Mouse (Mus musculus): ENCODE data around the gene Tll1. TPM values are rescaled to one million over a fixed set of nuclear protein-coding genes. Genes with fewer than 3 reads are reported as not detected.
"Not testable (repeated sequence)": the region's sequence is repeated elsewhere in the genome, so short reads cannot be mapped to it uniquely, and the experiment has no call there.

Tll1 gene
- polyA plus RNA-seq, 1 experiment from 2014 or later, result 0.35 TPM

DNA sequence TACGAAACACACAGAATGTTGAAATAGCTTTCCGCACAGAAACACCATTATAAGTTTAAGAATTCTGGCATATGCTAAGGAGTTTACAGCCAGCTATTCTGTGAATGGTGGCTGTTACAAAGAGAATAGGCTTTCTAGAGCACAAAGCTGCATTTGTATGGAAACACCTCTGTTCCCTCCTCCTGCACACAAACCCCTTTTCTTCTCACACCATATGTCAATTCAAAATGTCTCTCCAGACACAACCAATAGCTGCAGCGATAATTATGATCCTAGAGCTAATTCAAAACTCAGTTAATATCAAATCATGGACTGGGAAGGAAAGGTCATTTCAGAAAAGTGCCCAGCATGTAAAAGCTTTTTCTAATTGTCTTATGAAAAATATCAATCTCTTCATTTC lies 157.5 kb downstream of the Tll1 start:
- ATAC-seq, result no peak
- Histone ChIP-seq H3K9me3 (replicated peaks) (no peaks in the 10 kb centered on the region), H3K36me3 (no peaks in the 10 kb centered on the region), H3K4me2 (no peak overlapping the region), H3K9ac (no peak overlapping the region), H3K4me1 (no peaks in the 10 kb centered on the region), H3K27me3 (replicated peaks) (no peaks in the 10 kb centered on the region), H3K27ac (no peak overlapping the region), H3K4me3 (no peak overlapping the region)
- WGBS (ENCODE audit: insufficient replicate concordance), result 75% methylated on average over 3 of the region's 3 CpGs

DNA sequence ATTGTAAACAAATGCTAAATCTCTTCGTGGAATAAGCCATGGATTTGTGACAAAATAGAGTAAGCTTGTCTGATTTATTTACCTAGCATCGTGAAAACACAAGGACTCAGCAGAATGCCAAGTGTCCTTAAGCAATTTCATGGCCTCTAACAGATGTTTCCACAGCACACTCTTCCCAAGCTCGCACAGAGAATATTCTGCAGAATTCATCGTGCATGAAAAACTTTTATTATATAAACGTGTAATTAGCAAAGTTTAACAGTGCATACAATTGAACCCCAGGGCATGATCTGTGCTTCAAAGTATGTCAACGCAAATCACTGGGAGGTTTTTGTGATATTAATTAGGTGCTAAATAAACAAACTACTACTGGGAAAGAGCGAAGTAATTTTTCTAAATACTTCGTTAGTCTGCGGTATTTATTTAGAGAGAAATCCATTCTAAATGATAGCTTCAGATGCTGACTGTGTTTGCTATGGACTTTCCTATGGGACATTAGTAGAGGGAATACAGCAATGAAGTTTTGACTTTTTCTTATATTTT lies 158.0 kb downstream of the Tll1 start:
- ATAC-seq, result no peak
- Histone ChIP-seq H3K9ac (no peak overlapping the region), H3K27me3 (replicated peaks) (no peaks in the 10 kb centered on the region), H3K4me3 (no peak overlapping the region), H3K4me2 (no peak overlapping the region), H3K4me1 (no peaks in the 10 kb centered on the region), H3K9me3 (replicated peaks) (no peaks in the 10 kb centered on the region), H3K27ac (no peak overlapping the region), H3K36me3 (no peaks in the 10 kb centered on the region)
- WGBS (ENCODE audit: insufficient replicate concordance), result 67% methylated on average over 9 of the region's 9 CpGs

DNA sequence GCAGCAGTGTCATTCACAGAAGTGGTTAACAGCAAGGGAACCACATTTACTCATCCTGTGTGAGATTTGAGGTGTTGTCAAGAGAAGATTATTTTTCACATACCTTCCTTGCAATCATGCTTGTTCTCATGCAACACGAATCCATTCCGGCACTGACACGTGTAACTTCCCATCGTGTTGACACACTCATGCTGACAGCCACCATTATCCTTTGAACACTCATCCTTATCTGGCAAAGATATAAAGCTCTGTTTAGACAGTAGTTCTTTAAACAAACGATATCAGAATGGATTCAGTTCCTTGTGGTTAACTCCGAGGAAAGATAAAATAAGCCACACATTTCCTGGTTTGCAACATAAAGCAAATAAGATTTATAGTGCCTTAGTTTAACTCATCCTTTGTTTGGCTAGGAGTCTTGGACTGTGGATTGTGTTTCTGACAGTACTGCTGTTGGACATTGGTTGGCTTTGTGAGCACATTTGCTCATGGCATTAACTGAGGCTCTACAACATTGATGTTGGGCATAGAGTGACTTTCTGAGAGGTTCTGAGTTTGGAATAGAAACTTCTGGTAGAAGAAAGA lies 164.7 kb downstream of the Tll1 start:
- H3K4me2 ChIP-seq, result no peak overlapping the region
- H3K9me3 ChIP-seq (replicated peaks), result no peaks in the 10 kb centered on the region
- no peak overlapping the region for H3K27ac ChIP-seq
- no peak overlapping the region for H3K4me3 ChIP-seq
- no peaks in the 10 kb centered on the region for H3K27me3 ChIP-seq (replicated peaks)
- H3K4me1 ChIP-seq, result no peaks in the 10 kb centered on the region
- ATAC-seq, result no peak
- 15% methylated on average over 6 of the region's 6 CpGs for WGBS (ENCODE audit: insufficient replicate concordance)
- H3K36me3 ChIP-seq, result no peaks in the 10 kb centered on the region
- H3K9ac ChIP-seq, result no peak overlapping the region

GRCm38 (mm10) chr8:64030672-64031385 lies 175.2 kb downstream of the Tll1 start:
- Histone ChIP-seq H3K9ac (no peak overlapping the region), H3K4me2 (no peak overlapping the region), H3K9me3 (replicated peaks) (no peaks in the 10 kb centered on the region), H3K27me3 (replicated peaks) (no peaks in the 10 kb centered on the region), H3K4me1 (no peaks in the 10 kb centered on the region), H3K4me3 (no peak overlapping the region), H3K27ac (no peak overlapping the region), H3K36me3 (no peaks in the 10 kb centered on the region)
- WGBS (ENCODE audit: insufficient replicate concordance), result 71% methylated on average over 4 of the region's 4 CpGs
- no peak for ATAC-seq

GRCm38 (mm10) chr8:64030081-64030480 lies 176.0 kb downstream of the Tll1 start:
- no peaks in the 10 kb centered on the region for H3K4me1 ChIP-seq
- H3K9ac ChIP-seq, result no peak overlapping the region
- no peaks in the 10 kb centered on the region for H3K9me3 ChIP-seq (replicated peaks)
- H3K27me3 ChIP-seq (replicated peaks), result no peaks in the 10 kb centered on the region
- H3K36me3 ChIP-seq, result no peaks in the 10 kb centered on the region
- no peak overlapping the region for H3K4me3 ChIP-seq
- H3K27ac ChIP-seq, result no peak overlapping the region
- no peak overlapping the region for H3K4me2 ChIP-seq
- no peak for ATAC-seq

DNA sequence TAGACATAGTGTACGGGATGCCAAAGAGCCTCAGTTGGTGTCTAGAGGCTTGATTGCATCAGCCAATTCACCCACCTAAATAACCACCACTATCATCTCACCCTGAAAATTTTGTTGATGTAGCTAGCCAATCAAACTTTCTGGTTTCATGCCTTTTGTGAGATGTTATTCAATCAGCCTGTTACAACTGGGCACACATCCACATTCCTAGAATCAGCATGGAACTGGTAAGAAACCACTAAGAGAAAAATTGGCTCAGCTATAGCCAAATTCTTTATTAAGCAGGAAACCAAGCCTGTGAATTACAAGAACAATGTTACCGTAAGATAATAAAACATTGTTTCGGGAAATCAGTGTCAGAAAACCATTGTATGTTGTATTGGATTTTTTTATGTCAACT lies 176.5 kb downstream of the Tll1 start:
- Histone ChIP-seq H3K27ac (no peak overlapping the region), H3K9ac (no peak overlapping the region), H3K36me3 (no peaks in the 10 kb centered on the region), H3K4me2 (no peak overlapping the region), H3K27me3 (replicated peaks) (no peaks in the 10 kb centered on the region), H3K4me3 (no peak overlapping the region), H3K9me3 (replicated peaks) (no peaks in the 10 kb centered on the region), H3K4me1 (no peaks in the 10 kb centered on the region)
- 74% methylated on average over 3 of the region's 3 CpGs for WGBS (ENCODE audit: insufficient replicate concordance)
- no peak for ATAC-seq

DNA sequence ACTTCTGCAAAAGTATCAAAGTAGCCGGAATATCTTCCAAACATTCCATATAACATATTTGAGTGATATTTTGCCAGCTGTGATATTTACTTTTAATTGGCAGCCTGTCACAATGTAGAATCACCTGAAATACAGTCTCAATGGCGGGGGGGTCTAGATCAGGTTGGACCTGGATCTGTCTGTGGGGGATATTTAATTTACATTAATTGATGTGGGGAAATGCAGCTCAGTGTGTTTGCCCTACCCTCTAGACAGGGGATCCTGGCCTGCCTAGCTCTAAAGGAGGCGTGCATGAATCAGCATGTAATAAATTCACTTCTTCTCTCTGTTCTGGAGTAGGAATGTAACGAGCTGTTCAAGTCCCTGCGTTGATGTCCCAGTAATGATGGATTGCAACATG lies 181.7 kb downstream of the Tll1 start:
- no peak overlapping the region for H3K9ac ChIP-seq
- no peaks in the 10 kb centered on the region for H3K27me3 ChIP-seq (replicated peaks)
- H3K36me3 ChIP-seq, result no peaks in the 10 kb centered on the region
- ATAC-seq, result no peak
- no peak overlapping the region for H3K27ac ChIP-seq
- H3K9me3 ChIP-seq (replicated peaks), result no peaks in the 10 kb centered on the region
- no peak overlapping the region for H3K4me2 ChIP-seq
- WGBS (ENCODE audit: insufficient replicate concordance), result 66% methylated on average over 5 of the region's 5 CpGs
- H3K4me1 ChIP-seq, result no peaks in the 10 kb centered on the region
- no peak overlapping the region for H3K4me3 ChIP-seq

- Histone ChIP-seq H3K27ac (no peak overlapping the region), H3K4me1 (no peaks in the 10 kb centered on the region), H3K36me3 (no peaks in the 10 kb centered on the region), H3K4me3 (no peak overlapping the region), H3K4me2 (no peak overlapping the region), H3K9ac (no peak overlapping the region), H3K27me3 (replicated peaks) (no peaks in the 10 kb centered on the region), H3K9me3 (replicated peaks) (no peaks in the 10 kb centered on the region)
- 28% methylated on average over 5 of the region's 5 CpGs for WGBS (ENCODE audit: insufficient replicate concordance)
- ATAC-seq, result no peak
Observed at GRCm38 (mm10) chr8:64023579-64023978, 182.5 kb downstream of the Tll1 start.

DNA sequence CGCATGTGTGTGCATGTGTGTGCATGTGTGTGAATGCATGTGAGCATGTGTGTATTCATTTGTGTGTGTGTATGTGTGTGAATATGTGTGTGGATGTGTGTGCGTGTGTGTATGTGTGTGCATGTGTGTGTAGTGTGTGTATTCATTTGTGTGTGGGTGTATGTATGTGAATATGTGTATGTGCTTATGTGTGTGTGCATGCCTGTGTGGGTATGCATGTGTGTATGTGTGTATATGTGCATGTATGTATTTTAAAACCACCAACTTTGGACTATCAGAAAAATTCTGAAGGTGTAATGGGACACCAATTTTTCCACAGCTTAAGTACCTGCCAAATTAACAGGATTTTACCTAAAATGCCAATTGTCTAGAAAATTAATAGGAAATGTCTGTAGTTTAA lies 183.0 kb downstream of the Tll1 start:
- no peak overlapping the region for H3K9ac ChIP-seq
- no peaks in the 10 kb centered on the region for H3K9me3 ChIP-seq (replicated peaks)
- no peak overlapping the region for H3K4me2 ChIP-seq
- ATAC-seq, result no peak
- H3K27me3 ChIP-seq (replicated peaks), result no peaks in the 10 kb centered on the region
- H3K36me3 ChIP-seq, result no peaks in the 10 kb centered on the region
- no peak overlapping the region for H3K4me3 ChIP-seq
- no peak overlapping the region for H3K27ac ChIP-seq
- no peaks in the 10 kb centered on the region for H3K4me1 ChIP-seq
- WGBS (ENCODE audit: insufficient replicate concordance), result 74% methylated on average over 2 of the region's 2 CpGs

- WGBS (ENCODE audit: insufficient replicate concordance), result 30% methylated on average over 9 of the region's 9 CpGs
- H3K36me3 ChIP-seq; H3K9me3 ChIP-seq (replicated peaks); H3K27ac ChIP-seq; H3K4me2 ChIP-seq; H3K4me1 ChIP-seq; H3K4me3 ChIP-seq; H3K27me3 ChIP-seq (replicated peaks); ATAC-seq; H3K9ac ChIP-seq: not testable (repeated sequence)
Observed at GRCm38 (mm10) chr8:63970612-63971391, 235.3 kb downstream of the Tll1 start.

Measured in liver, embryonic 12.5 days (tissue).